Mouse (Mus musculus) MEL (cell line): ENCODE data around the gene Olfr645. TPM values are rescaled to one million over a fixed set of nuclear protein-coding genes. Genes with fewer than 3 reads are reported as not detected.
A peak's percentile ranks its signal among the peaks of the same experiment; 100 is the strongest.

Experiments
- DNase-seq: peaks from one replicate; pipeline ENCODE4 v3.0.0; 2011; ENCODE audit warnings: low read depth, low spot score
- H3K27ac ChIP-seq: 2 replicates; pipeline ENCODE4 v1.5.1; 2012; ENCODE audit warnings: low read depth, mild to moderate bottlenecking, control low read depth, low read length, moderate library complexity; ENCODE audit not compliant: control insufficient read depth
- H3K27me3 ChIP-seq, 2 experiments: fragments of 150-350 bp in 1 of 2; sonication (generic) in 1 of 2; 2 replicates each; pipeline ENCODE4 v1.6.1; 2012; ENCODE audit warnings: low read length in 2 of 2, mild to moderate bottlenecking in 2 of 2, improper control_type of control experiment in 1 of 2, moderate library complexity in 1 of 2; ENCODE audit not compliant: insufficient read depth in 2 of 2, control insufficient read depth in 1 of 2
- H3K36me3 ChIP-seq, 2 experiments: 2 replicates each; pipeline ENCODE4 v1.6.1; 2012 to 2014; ENCODE audit warnings: low read length in 2 of 2, improper control_type of control experiment in 1 of 2, inconsistent platforms in 1 of 2, mild to moderate bottlenecking in 1 of 2; ENCODE audit not compliant: insufficient read depth in 2 of 2, control insufficient read depth in 1 of 2
- H3K4me1 ChIP-seq, 2 experiments: fragments of 150-350 bp in 1 of 2; sonication (generic) in 1 of 2; 2 replicates each; pipeline ENCODE4 v1.6.1; 2012; ENCODE audit warnings: low read length in 2 of 2, improper control_type of control experiment in 1 of 2, mild to moderate bottlenecking in 1 of 2; ENCODE audit not compliant: insufficient read depth in 2 of 2, control insufficient read depth in 1 of 2
- H3K4me3 ChIP-seq, 2 experiments: fragments of 150-350 bp in 1 of 2; sonication (generic) in 1 of 2; 2 replicates each; pipeline ENCODE4 v1.5.1; 2012; ENCODE audit warnings: low read depth in 2 of 2, low read length in 2 of 2, mild to moderate bottlenecking in 2 of 2, moderate library complexity in 2 of 2, control low read depth in 1 of 2, improper control_type of control experiment in 1 of 2; ENCODE audit not compliant: control insufficient read depth in 1 of 2, insufficient read depth in 1 of 2
- H3K79me2 ChIP-seq: 2 replicates; pipeline ENCODE4 v1.6.1; 2012; ENCODE audit warnings: mild to moderate bottlenecking, low read length, moderate library complexity; ENCODE audit not compliant: control insufficient read depth, poor library complexity, insufficient read depth
- H3K9ac ChIP-seq: 2 replicates; pipeline ENCODE4 v1.6.1; 2012; ENCODE audit warnings: low read depth, mild to moderate bottlenecking, control low read depth, low read length, moderate library complexity; ENCODE audit not compliant: control insufficient read depth, poor library complexity, severe bottlenecking
- H3K9me3 ChIP-seq: fragments of 150-350 bp; sonication (generic); replicated peaks from 2 replicates; pipeline ENCODE4 v1.6.1; 2012; ENCODE audit warnings: mild to moderate bottlenecking, low read length, improper control_type of control experiment, moderate library complexity; ENCODE audit not compliant: insufficient read depth
- BHLHE40 ChIP-seq: IDR thresholded peaks from 2 replicates; pipeline ENCODE4 v1.6.1; 2012; ENCODE audit warnings: low read depth, mild to moderate bottlenecking, inconsistent platforms, low read length, improper control_type of control experiment, borderline replicate concordance
- CHD1 ChIP-seq: IDR thresholded peaks from 2 replicates; pipeline ENCODE4 v1.6.1; 2012; ENCODE audit warnings: low read depth, mild to moderate bottlenecking, inconsistent platforms, low read length, improper control_type of control experiment
- CHD2 ChIP-seq: IDR thresholded peaks from 2 replicates; pipeline ENCODE4 v1.6.1; 2011; ENCODE audit warnings: low read length, improper control_type of control experiment
- CTCF ChIP-seq, 3 experiments: IDR thresholded peaks in 2 of 3; conservative IDR thresholded peaks in 1 of 3; 2 replicates each; pipeline ENCODE4 v1.5.1; 2011 to 2012; ENCODE audit warnings: low read length in 3 of 3, low read depth in 2 of 3, mild to moderate bottlenecking in 2 of 3, improper control_type of control experiment in 1 of 3, inconsistent platforms in 1 of 3, mixed read lengths in 1 of 3, moderate library complexity in 1 of 3; ENCODE audit not compliant: control insufficient read depth in 1 of 3, insufficient read depth in 1 of 3, poor library complexity in 1 of 3, severe bottlenecking in 1 of 3
- E2F4 ChIP-seq: IDR thresholded peaks from 2 replicates; pipeline ENCODE4 v1.6.1; 2011; ENCODE audit warnings: low read depth, low read length, improper control_type of control experiment, borderline replicate concordance
- ELF1 ChIP-seq: IDR thresholded peaks from 2 replicates; pipeline ENCODE4 v1.6.1; 2014; ENCODE audit warnings: low read depth, mild to moderate bottlenecking, inconsistent platforms, low read length, improper control_type of control experiment, moderate library complexity
- EP300 ChIP-seq, 2 experiments: IDR thresholded peaks; 2 replicates each; pipeline ENCODE4 v1.6.1; 2011; ENCODE audit warnings: improper control_type of control experiment in 2 of 2, low read length in 2 of 2, low read depth in 1 of 2, mild to moderate bottlenecking in 1 of 2
- ETS1 ChIP-seq: IDR thresholded peaks from 2 replicates; pipeline ENCODE4 v1.6.1; 2012; ENCODE audit warnings: low read depth, mild to moderate bottlenecking, inconsistent platforms, low read length, improper control_type of control experiment, moderate library complexity
- GATA1 ChIP-seq: IDR thresholded peaks from 2 replicates; pipeline ENCODE4 v1.6.1; 2011; ENCODE audit warnings: low read depth, low read length, improper control_type of control experiment
- HCFC1 ChIP-seq: IDR thresholded peaks from 2 replicates; pipeline ENCODE4 v1.6.1; 2012; ENCODE audit warnings: low read depth, mild to moderate bottlenecking, inconsistent platforms, low read length, improper control_type of control experiment, moderate library complexity
- JUND ChIP-seq: IDR thresholded peaks from 2 replicates; pipeline ENCODE4 v1.6.1; 2011; ENCODE audit warnings: low read depth, mild to moderate bottlenecking, improper control_type of control experiment, low read length
- KAT2A ChIP-seq: conservative IDR thresholded peaks from 2 replicates; pipeline ENCODE4 v1.6.1; 2012; ENCODE audit warnings: low read depth, low read length, improper control_type of control experiment, inconsistent platforms
- MAFK ChIP-seq: IDR thresholded peaks from 2 replicates; pipeline ENCODE4 v1.6.1; 2011; ENCODE audit warnings: low read depth, mild to moderate bottlenecking, low read length, improper control_type of control experiment, borderline replicate concordance
- MAX ChIP-seq: IDR thresholded peaks from 2 replicates; pipeline ENCODE4 v1.6.1; 2011; ENCODE audit warnings: low read length, improper control_type of control experiment
- MEF2A ChIP-seq: IDR thresholded peaks from 2 replicates; pipeline ENCODE4 v1.6.1; 2014; ENCODE audit warnings: low read depth, mild to moderate bottlenecking, inconsistent platforms, low read length, improper control_type of control experiment; ENCODE audit not compliant: poor library complexity, insufficient replicate concordance, severe bottlenecking; ENCODE audit errors: extremely low read depth
- MXI1 ChIP-seq: IDR thresholded peaks from 2 replicates; pipeline ENCODE4 v1.6.1; 2011; ENCODE audit warnings: mild to moderate bottlenecking, low read depth, low read length, improper control_type of control experiment
- MYB ChIP-seq: IDR thresholded peaks from 2 replicates; pipeline ENCODE4 v1.6.1; 2011; ENCODE audit warnings: mild to moderate bottlenecking, low read depth, low read length, improper control_type of control experiment
- MYC ChIP-seq: IDR thresholded peaks from 2 replicates; pipeline ENCODE4 v1.6.1; 2011; ENCODE audit warnings: low read depth, mild to moderate bottlenecking, low read length, improper control_type of control experiment, moderate library complexity
- NRF1 ChIP-seq: IDR thresholded peaks from 2 replicates; pipeline ENCODE4 v1.6.1; 2014; ENCODE audit warnings: low read depth, mild to moderate bottlenecking, inconsistent platforms, low read length, improper control_type of control experiment, moderate library complexity; ENCODE audit not compliant: poor library complexity, insufficient read depth, severe bottlenecking
- POLR2A ChIP-seq, 2 experiments: IDR thresholded peaks; 2 replicates each; pipeline ENCODE4 v1.6.1; 2011 to 2012; ENCODE audit warnings: low read length in 2 of 2, mild to moderate bottlenecking in 2 of 2, control low read depth in 1 of 2, improper control_type of control experiment in 1 of 2, low read depth in 1 of 2, moderate library complexity in 1 of 2; ENCODE audit not compliant: control insufficient read depth in 1 of 2, insufficient read depth in 1 of 2, poor library complexity in 1 of 2
- POLR2AphosphoS2 ChIP-seq: IDR thresholded peaks from 2 replicates; pipeline ENCODE4 v1.6.1; 2011; ENCODE audit warnings: low read length, improper control_type of control experiment
- RAD21 ChIP-seq: IDR thresholded peaks from 2 replicates; pipeline ENCODE4 v1.6.1; 2011; ENCODE audit warnings: mild to moderate bottlenecking, low read depth, low read length, improper control_type of control experiment
- RCOR1 ChIP-seq: IDR thresholded peaks from 2 replicates; pipeline ENCODE4 v1.6.1; 2012; ENCODE audit warnings: low read depth, mild to moderate bottlenecking, inconsistent platforms, low read length, improper control_type of control experiment
- SIN3A ChIP-seq: IDR thresholded peaks from 2 replicates; pipeline ENCODE4 v1.6.1; 2012; ENCODE audit warnings: low read length, improper control_type of control experiment, inconsistent platforms
- SMC3 ChIP-seq: IDR thresholded peaks from 2 replicates; pipeline ENCODE4 v1.6.1; 2011; ENCODE audit warnings: low read depth, low read length, improper control_type of control experiment
- TBP ChIP-seq: IDR thresholded peaks from 2 replicates; pipeline ENCODE4 v1.8.0; 2011; ENCODE audit warnings: low read depth, low read length, improper control_type of control experiment
- UBTF ChIP-seq: IDR thresholded peaks from 2 replicates; pipeline ENCODE4 v1.6.1; 2012; ENCODE audit warnings: low read depth, mild to moderate bottlenecking, inconsistent platforms, low read length, improper control_type of control experiment, moderate library complexity, borderline replicate concordance; ENCODE audit not compliant: insufficient read depth
- USF1 ChIP-seq: IDR thresholded peaks from 2 replicates; pipeline ENCODE4 v1.6.1; 2014; ENCODE audit warnings: low read depth, mild to moderate bottlenecking, inconsistent platforms, low read length, improper control_type of control experiment, moderate library complexity
- ZC3H11A ChIP-seq: IDR thresholded peaks from 2 replicates; pipeline ENCODE4 v1.6.1; 2012; ENCODE audit warnings: low read depth, mild to moderate bottlenecking, inconsistent platforms, low read length, improper control_type of control experiment
- ZKSCAN1 ChIP-seq: IDR thresholded peaks from 2 replicates; pipeline ENCODE4 v1.6.1; 2012; ENCODE audit warnings: low read depth, mild to moderate bottlenecking, inconsistent platforms, low read length, improper control_type of control experiment, moderate library complexity
- ZNF384 ChIP-seq: IDR thresholded peaks from 2 replicates; pipeline ENCODE4 v1.6.1; 2012; ENCODE audit warnings: low read depth, mild to moderate bottlenecking, inconsistent platforms, low read length, improper control_type of control experiment
- polyA plus RNA-seq, 2 experiments: library from polyadenylated mRNA; stranded (reverse) in 1 of 2; unstranded in 1 of 2; fragments of >175 nt in 1 of 2; fragments of >200 nt in 1 of 2; gene quantifications; 2 replicates each; pipeline versions ENCODE4 v1.2.1 to v1.2.4; 2012; ENCODE audit warnings: low replicate concordance in 2 of 2, low read depth in 1 of 2; ENCODE audit not compliant: insufficient read length in 2 of 2, insufficient read depth in 1 of 2, missing spikeins in 1 of 2
- total RNA-seq: library from RNA; depleted of rRNA; stranded (reverse); fragments of 300-350 nt; gene quantifications from 2 replicates; pipeline ENCODE4 v1.2.3, GENCODE M21; 2012

Gene Olfr645
- total and polyA plus RNA-seq, 3 experiments: not detected

DNA sequence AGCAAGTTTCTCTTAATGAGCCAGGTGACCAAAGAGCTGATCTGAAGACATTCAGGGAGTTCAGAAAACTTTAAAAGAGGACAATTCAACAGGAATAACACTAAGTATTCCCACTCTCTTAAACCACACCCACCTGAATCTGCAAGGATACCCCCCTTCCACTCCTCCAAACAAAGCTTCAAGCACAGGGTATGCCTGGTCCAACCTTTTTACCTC lies 19.4 kb upstream of the Olfr645 start, which contains the start of gene Olfr646:
Gene Olfr646 (plus strand): TSS at position 117 of the 216 bp plus-strand sequence.
- Histone ChIP-seq H3K9ac (no peak within 1 kb of the TSS), H3K27me3 (no peaks in the 10 kb centered on the region), H3K4me3 (no peak within 1 kb of the TSS), H3K79me2 (no peaks in the 10 kb centered on the region), H3K9me3 (no peaks in the 10 kb centered on the region), H3K27ac (no peak within 1 kb of the TSS), H3K36me3 (no peaks in the 10 kb centered on the region), H3K4me1 (peaks cover 0 to 4% of the 10 kb centered on the region in 2 experiments; a peak in 1 of 4 replicates)
- no peak for TF ChIP-seq BHLHE40
- TF ChIP-seq EP300 (IDR thresholded peaks at IDR 0.05; ENCODE audit: low read depth in 1 of 2, low read length in 2 of 2): no peak
- no peak for TF ChIP-seq MAX
- TF ChIP-seq SIN3A: no peak
- TF ChIP-seq JUND: no peak
- no peak for TF ChIP-seq NRF1
- no peak for TF ChIP-seq ELF1
- no peak for TF ChIP-seq CTCF (IDR thresholded peaks at IDR 0.05 in 2 of 3, conservative IDR thresholded peaks at IDR 0.05 in 1 of 3; ENCODE audit: control insufficient read depth in 1 of 3, insufficient read depth in 1 of 3, low read depth in 2 of 3, low read length in 3 of 3, poor library complexity in 1 of 3, severe bottlenecking in 1 of 3)
- no peak for TF ChIP-seq MYC
- no peak for TF ChIP-seq POLR2A (IDR thresholded peaks at IDR 0.05; ENCODE audit: control insufficient read depth in 1 of 2, insufficient read depth in 1 of 2, low read depth in 1 of 2, low read length in 2 of 2, poor library complexity in 1 of 2)
- no peak for TF ChIP-seq RCOR1
- no peak for TF ChIP-seq MYB
- TF ChIP-seq ETS1: no peak
- no peak for TF ChIP-seq CHD2
- no peak for TF ChIP-seq E2F4
- no peak for TF ChIP-seq CHD1
- no peak for TF ChIP-seq ZKSCAN1
- TF ChIP-seq GATA1: no peak
- no peak for TF ChIP-seq UBTF
- DNase-seq: no peak

DNA sequence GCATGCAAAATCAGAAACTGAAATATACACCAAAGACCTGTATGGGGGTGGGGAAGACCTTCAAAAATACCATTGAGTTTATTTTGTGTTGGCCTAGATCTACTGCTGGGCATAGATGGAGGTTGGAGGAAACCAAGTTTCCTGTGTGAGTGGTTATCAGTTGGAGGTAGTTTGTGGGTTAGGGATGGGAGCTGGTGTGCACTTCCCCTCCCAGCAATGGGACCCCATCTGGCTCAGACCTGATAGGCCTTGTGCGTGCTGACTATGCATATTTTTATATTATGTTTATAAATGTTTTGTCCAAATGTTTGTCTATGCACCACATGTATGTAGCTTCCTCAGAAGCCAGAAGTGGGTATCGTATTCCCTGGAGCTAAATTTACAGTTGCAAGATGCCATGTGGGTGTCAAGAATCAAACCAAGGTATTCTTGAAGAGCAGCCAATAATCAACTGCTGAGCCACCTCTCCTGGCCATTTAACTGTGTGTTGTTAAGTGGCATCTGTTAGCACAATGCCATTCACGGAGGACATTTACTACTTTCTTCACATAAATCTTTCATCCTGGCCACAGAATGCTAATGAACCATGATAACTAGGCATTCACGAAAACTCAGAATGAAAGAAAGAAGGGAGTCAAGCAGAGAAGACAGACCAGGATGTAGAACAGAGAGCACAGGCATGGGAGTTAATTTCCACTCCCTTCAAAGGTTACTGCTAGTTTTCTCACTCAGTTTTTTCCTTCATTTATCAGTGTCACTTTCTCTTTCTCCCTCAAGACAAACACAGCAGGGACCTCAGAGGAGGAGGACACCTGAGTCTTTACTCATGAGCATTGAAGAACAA lies 18.9 kb upstream of the Olfr645 start:
- H3K27me3 ChIP-seq: no peaks in the 10 kb centered on the region
- H3K9me3 ChIP-seq: no peaks in the 10 kb centered on the region
- peak; percentile 69 for DNase-seq
- no peak overlapping the region for H3K27ac ChIP-seq
- H3K79me2 ChIP-seq: no peaks in the 10 kb centered on the region
- H3K4me3 ChIP-seq: no peak overlapping the region
- H3K36me3 ChIP-seq: no peaks in the 10 kb centered on the region
- H3K4me1 ChIP-seq: peaks cover 0 to 4% of the 10 kb centered on the region in 2 experiments; a peak in 1 of 4 replicates
- no peak overlapping the region for H3K9ac ChIP-seq
- no peak for TF ChIP-seq HCFC1
- TF ChIP-seq USF1: no peak
- TF ChIP-seq CHD1: no peak
- TF ChIP-seq MXI1: no peak
- TF ChIP-seq ZC3H11A: no peak
- TF ChIP-seq MAX: no peak
- TF ChIP-seq POLR2AphosphoS2: no peak
- TF ChIP-seq ZNF384: no peak
- no peak for TF ChIP-seq ZKSCAN1
- no peak for TF ChIP-seq RAD21
- no peak for TF ChIP-seq KAT2A
- no peak for TF ChIP-seq MYB
- TF ChIP-seq SMC3: no peak
- TF ChIP-seq MYC: no peak
- peak; percentile 92 for TF ChIP-seq MAFK
- TF ChIP-seq NRF1: no peak
- no peak for TF ChIP-seq TBP
- peak; percentile 47; the same call in 1 of the 2 replicates for TF ChIP-seq GATA1
- no peak for TF ChIP-seq MEF2A
